Mouse (Mus musculus) kidney, embryonic 15.5 days (tissue): ENCODE data around the gene Ephb1. TPM values are rescaled to one million over a fixed set of nuclear protein-coding genes. Genes with fewer than 3 reads are reported as not detected.

Source experiments
- ATAC-seq: fragments of 200-750 bp; cut with Nextera tagmentation; replicated peaks from 2 replicates; pipeline ENCODE4 v1.8.0; 2017; ENCODE audit warnings: moderate TSS enrichment; ENCODE audit not compliant: low FRiP score
- H3K27ac ChIP-seq: fragments of 300-500 bp; sonication (generic); 2 replicates; pipeline ENCODE4 v1.5.1; 2015; ENCODE audit warnings: mild to moderate bottlenecking, inconsistent platforms
- H3K27me3 ChIP-seq: fragments of 300-500 bp; sonication (generic); 2 replicates; pipeline ENCODE4 v1.6.1; 2015; ENCODE audit warnings: inconsistent platforms
- H3K36me3 ChIP-seq: fragments of 300-500 bp; sonication (generic); 2 replicates; pipeline ENCODE4 v1.6.1; 2015; ENCODE audit warnings: inconsistent platforms
- H3K4me1 ChIP-seq: fragments of 300-500 bp; sonication (generic); 2 replicates; pipeline ENCODE4 v1.6.1; 2015; ENCODE audit warnings: inconsistent platforms
- H3K4me2 ChIP-seq: fragments of 300-500 bp; sonication (generic); 2 replicates; pipeline ENCODE4 v1.6.1; 2015; ENCODE audit warnings: moderate library complexity, mild to moderate bottlenecking, inconsistent platforms
- H3K4me3 ChIP-seq: fragments of 300-500 bp; sonication (generic); replicated peaks from 2 replicates; pipeline ENCODE4 v1.5.1; 2015; ENCODE audit warnings: mild to moderate bottlenecking, inconsistent platforms
- H3K9ac ChIP-seq: fragments of 300-500 bp; sonication (generic); 2 replicates; pipeline ENCODE4 v1.6.1; 2015; ENCODE audit warnings: mild to moderate bottlenecking, inconsistent platforms
- H3K9me3 ChIP-seq: fragments of 300-500 bp; sonication (generic); replicated peaks from 2 replicates; pipeline ENCODE4 v1.6.1; 2016; ENCODE audit warnings: inconsistent platforms
- WGBS: fragments of 180-500 bp; shearing (Covaris S2); methylation state at CpG from one replicate; pipeline ENCODE4 v1.1.7; 2015; ENCODE audit warnings: mixed read lengths; 5-methylcytosine and 5-hydroxymethylcytosine counted together
- polyA plus RNA-seq: library from polyadenylated mRNA; unstranded; fragments of >200 nt; fragmentation: Nextera tagmentation; extraction: Ambion mirVana; gene quantifications from 2 replicates; pipeline ENCODE4 v1.2.1, GENCODE M21; 2015

The Ephb1 gene
- polyA plus RNA-seq, 1 experiment from 2014 or later, result 4.8 TPM

DNA sequence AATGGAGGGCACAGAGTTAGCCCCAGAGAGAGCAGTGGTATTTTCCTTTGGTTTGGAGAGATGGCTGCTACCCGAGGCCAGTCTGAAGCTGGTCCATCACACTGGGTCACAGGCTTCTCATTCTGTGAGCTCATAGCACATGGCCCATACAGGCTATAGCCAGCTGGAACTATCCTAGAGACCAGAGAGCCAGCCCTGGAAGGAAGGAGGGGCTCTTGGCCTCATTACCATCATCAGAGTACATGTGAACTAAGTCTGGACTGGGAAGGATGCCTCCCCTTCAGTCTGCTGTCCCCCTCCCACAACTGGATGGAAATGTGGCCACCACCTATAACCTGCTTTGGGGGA lies 142.5 kb downstream of the Ephb1 start:
- H3K4me3 ChIP-seq, result no peak overlapping the region
- no peak for ATAC-seq

DNA sequence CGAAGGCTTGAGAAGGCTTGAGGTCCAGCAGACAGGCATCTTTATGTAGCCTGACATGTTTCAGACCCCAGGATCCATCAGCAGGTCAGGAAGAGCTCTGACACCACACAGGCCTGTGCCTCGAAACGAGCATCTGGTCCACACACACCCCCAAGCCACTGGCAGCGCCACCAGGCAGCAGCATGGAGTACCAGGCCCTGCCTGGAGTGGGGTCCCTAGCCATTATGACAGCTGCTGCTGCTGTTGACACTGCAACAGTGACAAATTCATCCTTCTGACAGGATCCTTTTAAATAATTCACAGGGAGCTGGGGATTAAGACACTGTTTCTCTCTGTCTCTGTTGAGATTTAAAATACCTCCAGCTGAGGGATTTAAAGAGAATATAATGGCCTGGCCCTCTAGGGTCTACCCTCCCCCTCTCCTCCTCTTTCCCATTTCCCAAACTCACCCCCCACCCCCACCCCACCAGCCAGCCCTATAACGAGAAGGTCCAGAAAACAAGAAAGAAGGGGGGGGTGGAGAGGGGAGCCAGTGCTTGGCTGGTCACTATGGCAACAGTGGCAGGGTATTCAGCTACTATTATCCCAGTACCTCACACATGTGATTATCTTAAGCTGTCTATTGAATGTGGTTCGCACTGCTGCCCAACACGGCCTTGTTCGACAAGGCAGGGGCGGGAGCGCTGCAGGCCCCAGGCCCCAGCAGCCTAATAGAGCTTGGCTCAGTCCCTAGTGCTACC lies 143.0 kb downstream of the Ephb1 start:
- no peaks in the 10 kb centered on the region for H3K4me1 ChIP-seq
- no peaks in the 10 kb centered on the region for H3K27me3 ChIP-seq
- no peak overlapping the region for H3K27ac ChIP-seq
- H3K9me3 ChIP-seq, result no peaks in the 10 kb centered on the region
- H3K9ac ChIP-seq, result no peak overlapping the region
- no peak for ATAC-seq
- 48% methylated on average over 10 of the region's 10 CpGs for WGBS
- H3K36me3 ChIP-seq, result no peaks in the 10 kb centered on the region
- H3K4me3 ChIP-seq, result no peak overlapping the region
- H3K4me2 ChIP-seq, result no peak overlapping the region

More for the DNA sequence above, 142.5 kb downstream of the Ephb1 start:
- H3K27ac ChIP-seq, result no peak overlapping the region
- H3K27me3 ChIP-seq, result no peaks in the 10 kb centered on the region
- H3K9me3 ChIP-seq, result no peaks in the 10 kb centered on the region
- H3K9ac ChIP-seq, result no peak overlapping the region
- H3K4me2 ChIP-seq, result no peak overlapping the region
- no peaks in the 10 kb centered on the region for H3K4me1 ChIP-seq
- WGBS, result 35% methylated on average over 1 of the region's 1 CpGs
- no peaks in the 10 kb centered on the region for H3K36me3 ChIP-seq

DNA sequence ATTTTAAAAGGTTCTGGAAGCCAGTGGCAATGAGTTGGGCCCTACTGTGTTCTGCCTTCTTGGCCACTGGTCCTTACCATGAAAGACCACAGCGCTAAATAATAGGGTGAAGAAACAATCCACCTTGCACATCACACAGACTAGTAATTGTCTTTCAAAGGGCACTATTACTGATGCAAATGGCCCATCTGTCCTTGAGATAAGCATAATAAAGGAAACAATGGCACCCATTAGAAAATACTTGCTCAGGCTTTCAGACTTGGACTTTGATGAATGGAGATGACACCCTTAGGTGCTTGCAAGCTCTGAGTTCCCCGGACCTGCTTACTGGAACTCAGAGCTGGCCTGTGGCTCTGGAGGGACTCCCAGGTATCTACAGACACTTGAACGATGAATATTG lies 149.0 kb downstream of the Ephb1 start:
- H3K4me3 ChIP-seq, result no peak overlapping the region
- no peaks in the 10 kb centered on the region for H3K9me3 ChIP-seq
- H3K4me2 ChIP-seq, result no peak overlapping the region
- WGBS, result 49% methylated on average over 3 of the region's 3 CpGs
- H3K27me3 ChIP-seq, result no peaks in the 10 kb centered on the region
- no peak overlapping the region for H3K9ac ChIP-seq
- no peak for ATAC-seq
- no peaks in the 10 kb centered on the region for H3K36me3 ChIP-seq
- no peak overlapping the region for H3K27ac ChIP-seq
- H3K4me1 ChIP-seq, result no peaks in the 10 kb centered on the region

DNA sequence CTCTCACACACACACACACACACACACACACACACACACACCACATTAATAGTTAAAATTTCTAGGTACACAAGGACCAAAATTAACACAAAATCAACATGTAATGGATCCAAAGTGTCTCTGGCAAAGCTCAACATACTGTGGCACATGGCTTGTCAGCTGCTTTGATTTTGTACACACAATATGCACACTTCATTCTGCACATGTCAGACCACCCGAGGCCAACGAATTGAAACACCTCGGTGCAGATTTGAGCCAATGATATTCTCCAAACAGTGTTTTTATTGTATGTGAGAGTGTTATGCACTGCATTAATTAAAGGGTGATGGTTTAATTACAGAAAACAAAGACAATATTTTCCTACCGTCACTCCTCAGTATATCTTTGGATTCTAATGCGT lies 152.6 kb downstream of the Ephb1 start:
- 68% methylated on average over 5 of the region's 5 CpGs for WGBS
- Histone ChIP-seq H3K27me3 (no peaks in the 10 kb centered on the region), H3K27ac (no peak overlapping the region), H3K9me3 (no peaks in the 10 kb centered on the region), H3K4me3 (no peak overlapping the region), H3K4me1 (no peaks in the 10 kb centered on the region), H3K36me3 (no peaks in the 10 kb centered on the region), H3K9ac (no peak overlapping the region), H3K4me2 (no peak overlapping the region)
- ATAC-seq, result no peak

- ATAC-seq, result no peak
- H3K9me3 ChIP-seq, result no peaks in the 10 kb centered on the region
- H3K27me3 ChIP-seq, result no peaks in the 10 kb centered on the region
- 0 out of 2 replicates have a peak, but pooled peaks cover 3% of the 10 kb centered on the region for H3K4me1 ChIP-seq
- no peak overlapping the region for H3K27ac ChIP-seq
- H3K4me2 ChIP-seq, result no peak overlapping the region
- WGBS, result 89% methylated on average over 6 of the region's 6 CpGs
- no peaks in the 10 kb centered on the region for H3K36me3 ChIP-seq
- no peak overlapping the region for H3K9ac ChIP-seq
- no peak overlapping the region for H3K4me3 ChIP-seq
These were observed 157.6 kb downstream of the Ephb1 start for GRCm38 (mm10) chr9:102196856-102197255.

- Histone ChIP-seq H3K4me2 (no peak overlapping the region), H3K9ac (no peak overlapping the region), H3K4me1 (peaks cover 10% of the 10 kb centered on the region; the same call in 1 of the 2 replicates), H3K9me3 (no peaks in the 10 kb centered on the region), H3K27me3 (no peaks in the 10 kb centered on the region), H3K36me3 (no peaks in the 10 kb centered on the region), H3K4me3 (no peak overlapping the region), H3K27ac (no peak overlapping the region)
- no peak for ATAC-seq
- WGBS, result 78% methylated on average over 4 of the region's 4 CpGs
These were observed 160.4 kb downstream of the Ephb1 start for GRCm38 (mm10) chr9:102194063-102194462.

DNA sequence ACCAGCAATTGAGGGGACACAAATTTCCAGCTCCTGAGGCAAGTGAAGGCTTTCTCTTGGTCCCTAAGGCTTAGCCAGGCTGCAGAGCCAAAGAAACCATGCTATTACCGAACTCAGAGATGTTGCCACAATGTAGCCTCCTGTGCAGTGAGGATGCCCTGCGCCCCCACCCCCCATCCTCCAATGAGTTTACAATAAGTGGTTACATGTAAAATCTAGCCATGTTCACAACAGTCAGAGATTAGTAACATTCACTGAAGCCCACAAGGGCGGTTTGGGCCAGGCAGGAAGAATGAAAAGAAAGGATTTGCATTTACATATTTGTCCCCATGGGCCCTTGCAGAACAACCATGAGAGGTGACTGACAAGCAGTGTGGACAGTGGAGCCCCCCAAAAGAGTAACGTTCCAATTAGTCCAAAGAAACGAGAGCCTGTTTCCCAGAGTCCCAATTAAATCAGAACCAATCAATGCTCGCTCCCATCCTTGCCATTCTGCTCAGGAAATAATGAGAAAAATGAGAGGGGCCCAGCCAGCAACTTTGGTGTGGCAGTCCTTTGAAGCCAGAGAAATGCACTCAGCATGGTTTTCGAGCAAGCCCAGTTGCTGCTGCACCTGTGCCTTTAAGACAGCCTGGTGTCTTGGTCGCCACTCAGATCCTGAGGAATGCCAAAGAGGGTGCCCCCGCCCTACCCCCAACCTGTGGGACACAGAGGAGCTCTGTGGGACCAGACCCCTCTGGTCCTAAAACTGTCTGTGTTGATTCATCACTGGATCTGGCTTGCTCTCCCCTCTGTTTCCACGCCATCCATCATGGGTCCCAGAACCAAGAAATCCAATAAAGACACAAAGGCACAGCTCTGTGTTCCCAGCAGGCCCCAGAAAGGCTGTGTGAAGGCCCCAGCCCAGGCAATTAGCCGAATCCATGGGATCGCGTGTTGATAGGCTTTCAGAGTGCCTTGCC lies 161.5 kb downstream of the Ephb1 start:
- H3K4me2 ChIP-seq, result no peak overlapping the region
- WGBS, result 55% methylated on average over 13 of the region's 13 CpGs
- ATAC-seq, result no peak

GRCm38 (mm10) chr9:102190058-102190457 lies 164.4 kb downstream of the Ephb1 start:
- no peak overlapping the region for H3K4me2 ChIP-seq
- no peak overlapping the region for H3K4me3 ChIP-seq
- 83% methylated on average over 9 of the region's 9 CpGs for WGBS
- H3K27ac ChIP-seq, result no peak overlapping the region
- no peak overlapping the region for H3K9ac ChIP-seq
- ATAC-seq, result no peak
- H3K27me3 ChIP-seq, result no peaks in the 10 kb centered on the region
- H3K9me3 ChIP-seq, result no peaks in the 10 kb centered on the region
- H3K36me3 ChIP-seq, result no peaks in the 10 kb centered on the region
- peaks cover 10% of the 10 kb centered on the region; the same call in 1 of the 2 replicates for H3K4me1 ChIP-seq

More for the DNA sequence above, 161.5 kb downstream of the Ephb1 start:
- no peak overlapping the region for H3K9ac ChIP-seq
- no peaks in the 10 kb centered on the region for H3K9me3 ChIP-seq
- H3K4me3 ChIP-seq, result no peak overlapping the region
- no peak overlapping the region for H3K27ac ChIP-seq
- peaks cover 10% of the 10 kb centered on the region; the same call in 1 of the 2 replicates for H3K4me1 ChIP-seq
- no peaks in the 10 kb centered on the region for H3K36me3 ChIP-seq
- no peaks in the 10 kb centered on the region for H3K27me3 ChIP-seq

DNA sequence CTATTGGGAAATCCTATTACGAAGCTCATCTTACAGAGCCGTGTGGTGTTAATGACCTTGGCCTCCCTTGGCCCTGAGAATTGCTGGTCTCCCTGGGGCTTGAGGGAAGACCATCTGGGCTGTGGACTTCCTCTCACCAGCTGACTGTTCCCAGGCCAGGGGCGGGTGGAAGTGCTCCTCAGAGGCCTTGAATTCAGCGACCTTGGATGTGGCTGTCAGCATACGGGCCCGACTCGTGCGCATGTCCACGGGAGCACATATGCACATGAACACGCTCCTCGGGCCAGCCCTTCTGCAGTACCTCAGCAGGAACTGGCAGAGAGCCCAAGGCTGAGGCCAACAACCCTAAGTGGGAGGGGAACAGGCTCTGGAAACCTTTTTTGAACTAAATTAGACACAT lies 165.1 kb downstream of the Ephb1 start:
- H3K36me3 ChIP-seq, result no peaks in the 10 kb centered on the region
- H3K27ac ChIP-seq, result no peak overlapping the region
- no peak overlapping the region for H3K9ac ChIP-seq
- no peaks in the 10 kb centered on the region for H3K9me3 ChIP-seq
- no peaks in the 10 kb centered on the region for H3K27me3 ChIP-seq
- no peak overlapping the region for H3K4me2 ChIP-seq
- 0 out of 2 replicates have a peak, but pooled peaks have one; percentile 25 for ATAC-seq
- no peak overlapping the region for H3K4me3 ChIP-seq
- 53% methylated on average over 11 of the region's 11 CpGs for WGBS
- peaks cover 10% of the 10 kb centered on the region; the same call in 1 of the 2 replicates for H3K4me1 ChIP-seq

DNA sequence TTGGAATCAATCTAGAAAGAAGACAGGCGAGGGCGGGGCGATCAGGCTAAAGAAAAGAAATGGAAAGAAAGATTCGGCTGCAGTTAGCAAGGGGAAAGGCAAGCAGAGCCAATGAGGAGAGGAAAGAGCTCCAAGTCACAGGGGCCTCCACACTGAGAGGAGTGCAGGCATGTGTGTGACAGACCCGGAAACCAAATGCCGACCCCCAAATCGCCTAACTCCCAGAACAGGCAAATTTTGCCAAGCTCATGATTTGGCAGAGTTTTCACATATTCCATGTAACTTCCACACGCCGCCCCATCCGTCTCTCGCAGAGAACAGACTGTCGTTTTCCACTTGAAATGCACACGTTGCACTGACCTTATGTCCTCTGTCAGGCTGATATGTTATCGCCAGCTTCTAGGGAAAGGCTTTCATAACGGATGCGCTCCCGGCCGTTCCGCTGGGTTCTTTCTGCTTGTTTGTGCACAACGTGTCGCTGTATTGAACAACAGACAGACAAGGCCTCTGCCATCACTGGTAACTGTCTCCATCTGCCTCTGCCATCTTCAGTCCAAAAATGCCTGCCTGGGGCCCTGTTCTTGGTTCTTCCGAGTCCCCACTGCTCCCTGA lies 170.7 kb downstream of the Ephb1 start:
- Histone ChIP-seq H3K9ac (no peak overlapping the region), H3K9me3 (no peaks in the 10 kb centered on the region), H3K4me2 (no peak overlapping the region), H3K36me3 (no peaks in the 10 kb centered on the region), H3K27me3 (no peaks in the 10 kb centered on the region), H3K27ac (no peak overlapping the region), H3K4me1 (peaks cover 16% of the 10 kb centered on the region), H3K4me3 (no peak overlapping the region)
- WGBS, result 72% methylated on average over 22 of the region's 22 CpGs
- ATAC-seq, result no peak

- Histone ChIP-seq H3K27me3 (no peaks in the 10 kb centered on the region), H3K9me3 (no peaks in the 10 kb centered on the region), H3K4me3 (no peak overlapping the region), H3K27ac (no peak overlapping the region), H3K4me1 (peaks cover 16% of the 10 kb centered on the region), H3K4me2 (no peak overlapping the region), H3K9ac (no peak overlapping the region), H3K36me3 (no peaks in the 10 kb centered on the region)
- no peak for ATAC-seq
- WGBS, result 56% methylated on average over 10 of the region's 10 CpGs
These were observed 172.5 kb downstream of the Ephb1 start for GRCm38 (mm10) chr9:102181810-102182490.
